Mouse (Mus musculus) heart, adult 18-20 months (tissue): ENCODE results near the gene Flrt1. TPM values are rescaled to one million over a fixed set of nuclear protein-coding genes. Genes with fewer than 3 reads are reported as not detected.
"Not testable (repeated sequence)": the region's sequence is repeated elsewhere in the genome, so short reads cannot be mapped to it uniquely, and the experiment has no call there.

Source experiments
- DNase-seq, 2 experiments: peaks; one replicate each; pipeline ENCODE4 v3.0.0; 2021 to 2022; ENCODE audit warnings: mixed read lengths in 1 of 2
- total RNA-seq, 2 experiments: library from RNA; stranded (reverse); gene quantifications; 2 replicates each; pipeline ENCODE4 v1.2.3; 2021

Gene Flrt1
- total RNA-seq, 2 experiments from 2014 or later: 0.82 to 1.4 TPM

GRCm38 (mm10) chr19:7068661-7069531, 36.6 kb downstream of the Flrt1 start:
- DNase-seq: no peak

DNA sequence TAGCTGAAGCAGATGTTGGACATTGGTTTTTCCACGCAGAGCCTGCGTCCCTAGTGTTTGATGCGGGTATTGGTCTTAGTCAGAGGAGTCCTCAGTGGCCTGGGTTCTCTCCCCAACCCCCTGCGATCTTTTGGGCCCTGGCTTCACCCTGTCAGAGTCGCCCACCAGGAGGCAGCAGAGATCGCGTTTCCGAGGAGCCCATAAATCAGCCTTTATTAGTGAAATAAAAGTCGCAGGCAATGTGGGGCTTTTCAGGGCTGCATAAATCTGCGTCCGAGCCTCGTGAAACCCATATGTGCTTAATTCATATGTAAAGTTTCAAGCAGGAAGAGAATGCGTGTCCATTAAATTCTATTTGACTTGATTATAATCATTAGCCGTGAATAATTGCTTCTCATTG, 37.4 kb downstream of the Flrt1 start:
- DNase-seq: peak; percentile 63 to 91

DNA sequence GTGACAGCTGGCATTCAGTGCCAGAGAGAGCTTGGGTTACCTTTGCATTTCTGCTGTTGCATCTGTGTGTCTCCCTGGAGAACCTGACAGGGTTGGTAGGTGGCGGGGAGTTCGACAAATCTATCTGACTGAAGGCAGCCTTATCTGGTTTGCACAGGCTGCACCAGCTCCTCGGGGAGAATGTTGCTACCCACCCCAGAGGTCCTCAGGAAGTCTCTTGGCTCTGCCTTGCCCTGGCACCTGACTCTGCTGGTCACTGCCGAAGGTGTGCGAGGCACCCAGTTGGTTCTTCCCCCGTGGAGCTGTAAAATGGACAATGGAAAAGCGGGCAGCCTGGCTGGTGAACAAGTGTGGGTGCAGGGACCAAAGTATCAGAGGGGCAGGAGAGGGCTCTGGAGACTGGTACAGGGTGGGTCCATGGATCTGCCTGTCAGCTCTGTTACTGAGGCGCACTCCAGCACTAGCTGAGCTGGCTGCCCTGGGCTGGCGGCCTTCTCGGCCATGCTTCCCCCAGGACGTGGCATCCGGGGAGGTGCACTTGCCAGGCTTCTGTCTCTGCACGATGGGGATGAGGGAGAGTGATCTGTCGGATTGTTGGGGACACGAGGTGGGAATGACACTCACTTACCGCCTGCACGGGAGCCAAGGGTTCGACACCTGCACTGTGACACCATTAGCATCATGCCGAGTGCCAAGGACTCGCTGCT, 38.0 kb downstream of the Flrt1 start:
- DNase-seq: no peak

DNA sequence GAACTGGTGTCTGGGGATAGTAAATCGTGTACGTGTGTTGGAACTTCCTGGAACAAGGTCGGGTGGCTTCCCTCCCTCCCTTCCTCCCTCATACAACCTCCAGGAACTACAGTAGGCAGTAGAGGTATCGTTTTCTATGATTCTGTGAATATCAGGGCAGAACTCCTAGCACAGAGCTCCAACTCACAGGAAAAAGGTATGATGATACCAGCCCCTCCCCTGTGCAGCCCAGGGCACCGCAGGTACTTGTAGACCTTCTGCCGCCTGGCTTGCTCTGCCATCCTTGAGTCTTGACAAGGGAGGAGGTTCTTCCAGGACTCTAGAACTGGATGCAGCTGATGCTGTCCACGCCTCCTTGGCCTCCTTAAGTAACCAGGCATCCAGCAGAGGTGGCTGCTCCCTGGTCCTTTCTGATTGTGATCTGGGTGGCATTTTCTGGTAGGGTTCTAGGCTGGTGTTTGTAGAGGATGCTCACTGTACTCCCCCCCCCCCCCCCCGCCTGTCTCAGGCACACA, 38.6 kb downstream of the Flrt1 start:
- no peak for DNase-seq

- peak; percentile 28 to 42 for DNase-seq
These were observed 39.3 kb downstream of the Flrt1 start for GRCm38 (mm10) chr19:7066034-7066827.

DNA sequence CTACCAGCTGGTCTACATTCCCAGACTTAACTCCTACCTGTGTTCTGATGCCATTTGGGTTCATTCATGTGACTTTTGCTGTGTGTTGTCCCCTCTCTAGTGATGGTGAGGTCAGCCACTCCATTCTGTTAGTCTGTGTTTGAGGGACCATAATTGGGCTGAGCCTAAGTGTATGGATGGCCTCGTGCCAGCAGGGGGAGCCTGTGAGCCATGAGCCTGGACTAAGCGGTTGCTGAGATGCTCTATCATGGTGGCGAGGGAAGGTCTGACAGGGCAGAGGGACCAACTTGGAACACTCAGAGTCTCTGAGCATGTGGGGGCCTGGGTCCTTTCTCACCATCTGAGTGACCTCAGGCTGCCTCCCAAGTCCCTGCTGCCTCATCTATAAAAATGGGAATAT, 41.0 kb downstream of the Flrt1 start:
- peak; percentile 75 to 91 for DNase-seq

- DNase-seq: no peak
These were observed 42.6 kb downstream of the Flrt1 start for GRCm38 (mm10) chr19:7062916-7063315.

DNA sequence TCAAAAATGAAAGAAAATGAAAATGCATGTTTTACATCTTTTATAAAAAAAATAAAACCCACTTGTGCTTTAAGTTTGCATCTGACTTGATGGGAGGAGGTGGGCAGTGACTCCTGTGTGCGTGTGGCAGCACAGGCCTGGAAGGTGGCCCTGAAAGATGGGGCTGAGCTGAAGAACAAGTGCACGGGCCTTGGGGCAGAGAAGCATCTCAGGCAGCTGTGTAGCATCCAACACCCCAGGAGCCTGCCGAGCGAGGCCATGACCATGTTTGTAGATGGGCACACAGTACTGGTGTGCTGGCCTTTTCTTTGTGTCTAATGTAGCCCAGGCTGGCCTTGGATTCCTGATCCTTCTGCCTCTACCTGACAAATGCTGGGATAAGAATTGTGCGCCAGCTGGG, 43.4 kb downstream of the Flrt1 start:
- no peak for DNase-seq

DNA sequence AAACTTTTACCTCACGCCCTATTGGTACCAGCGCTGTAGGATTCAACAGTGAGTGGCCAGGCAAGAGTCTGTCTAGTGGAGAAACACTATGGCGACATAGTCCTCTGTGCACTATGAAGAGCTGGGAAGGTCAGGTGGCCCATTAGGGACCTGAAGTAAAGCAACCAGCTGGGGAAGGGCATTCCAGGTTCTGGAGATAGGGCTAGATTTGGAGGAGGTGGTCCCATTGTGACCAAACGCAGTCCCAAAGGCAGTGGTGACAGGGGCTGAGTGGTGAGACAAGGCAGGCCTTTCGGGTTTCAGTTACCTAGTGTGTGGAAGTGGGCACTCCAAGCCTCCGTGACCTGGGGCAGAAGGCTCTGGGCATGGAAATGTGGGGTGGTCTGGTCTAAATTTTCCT, 47.0 kb downstream of the Flrt1 start:
- no peak for DNase-seq

DNA sequence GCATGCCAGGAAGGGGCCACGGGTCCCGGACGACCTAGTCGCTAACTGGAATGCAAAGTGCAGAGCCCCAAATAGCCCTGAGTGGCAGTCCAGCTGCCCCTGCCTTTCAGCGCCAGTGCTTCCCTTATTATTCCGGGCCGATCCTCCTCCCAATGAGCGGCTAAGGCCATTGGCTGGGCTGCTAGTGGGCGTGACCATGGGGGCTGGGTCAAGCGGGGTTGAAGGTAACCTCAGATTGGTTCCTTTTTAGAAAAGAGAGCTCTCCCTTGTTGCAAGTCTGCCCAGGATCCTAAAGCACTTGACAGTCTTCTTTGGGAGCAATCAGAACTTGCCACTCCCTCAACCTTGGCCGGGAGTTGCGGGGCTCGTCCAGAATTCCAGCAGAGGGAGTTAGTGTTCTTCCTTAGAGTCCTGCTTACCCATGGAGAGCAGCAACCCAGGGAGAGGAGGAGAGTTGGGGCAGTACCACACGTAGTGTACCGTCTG, 47.8 kb downstream of the Flrt1 start:
- peak; percentile 94 for DNase-seq

DNA sequence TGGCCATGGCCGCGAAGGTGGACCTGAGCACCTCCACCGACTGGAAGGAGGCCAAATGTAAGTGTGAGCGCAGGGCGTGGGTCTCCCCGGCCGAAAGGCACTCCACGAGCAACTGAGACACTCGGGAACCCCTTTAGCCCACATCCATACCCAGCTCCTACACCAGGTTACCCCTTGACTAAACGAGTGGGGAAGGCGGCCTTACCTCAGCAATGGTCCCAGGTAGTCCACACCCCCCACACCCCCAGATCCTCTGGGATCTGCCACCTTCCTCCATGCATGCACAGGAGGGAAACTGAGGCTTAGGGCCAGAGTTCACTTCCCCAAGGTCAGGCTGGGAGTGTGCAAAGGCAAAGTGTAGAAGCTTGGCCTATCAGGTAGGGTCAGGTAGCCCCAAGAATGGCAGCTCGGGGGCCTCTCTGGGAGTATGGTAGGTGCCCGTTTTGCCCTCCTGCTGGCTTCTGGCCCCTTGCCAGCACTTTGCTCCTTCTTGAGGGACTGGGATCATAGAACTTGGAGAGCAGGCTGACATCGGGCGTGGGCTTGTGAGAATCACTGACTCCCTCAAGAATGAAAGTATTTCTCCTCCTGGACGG, 48.3 kb downstream of the Flrt1 start:
- no peak for DNase-seq

DNA sequence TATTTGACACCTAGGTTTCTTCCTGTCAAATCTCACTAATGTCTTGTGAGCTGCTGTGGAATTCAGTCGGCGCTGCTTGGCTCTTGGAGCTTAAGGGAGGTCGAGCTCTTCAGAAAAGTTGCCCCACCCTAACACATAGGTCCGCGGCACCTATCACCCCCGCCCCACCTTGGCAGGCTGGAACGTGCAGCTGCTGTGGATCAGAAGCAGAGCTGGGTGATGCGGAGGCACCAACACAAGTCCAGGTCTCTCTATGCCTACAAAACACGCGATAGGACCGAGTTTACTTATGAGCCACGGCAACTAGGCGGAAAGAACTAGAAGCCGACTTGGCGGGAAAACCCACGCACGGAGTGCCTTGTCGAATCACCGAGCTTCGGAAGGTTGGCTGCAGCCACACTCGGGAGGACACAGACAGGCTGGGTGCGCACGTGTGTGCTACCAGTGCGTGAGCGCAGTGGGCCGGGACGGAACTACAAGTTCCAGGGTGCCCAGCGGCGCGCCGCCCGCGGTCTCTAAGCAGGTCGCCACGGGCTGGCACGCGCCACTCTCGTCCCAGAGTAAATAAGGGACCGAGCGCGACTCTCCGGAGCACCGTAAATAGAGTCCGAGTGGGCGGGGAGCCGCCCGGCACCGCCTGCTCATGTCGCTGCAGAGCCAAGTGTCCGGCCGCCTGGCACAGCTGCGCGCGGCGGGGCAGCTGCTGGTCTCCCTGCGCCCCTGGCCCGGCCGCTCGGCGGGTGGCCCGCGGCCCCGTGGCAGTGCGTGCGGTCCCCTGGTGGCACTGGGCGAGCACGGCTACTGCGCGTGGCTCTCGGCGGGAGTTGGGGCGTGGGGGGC, 49.1 kb downstream of the Flrt1 start, which contains the start of gene Macrod1:
Gene Macrod1 (plus strand): TSS at position 563 of the 840 bp plus-strand sequence.
- DNase-seq: peak; percentile 87 to 89

DNA sequence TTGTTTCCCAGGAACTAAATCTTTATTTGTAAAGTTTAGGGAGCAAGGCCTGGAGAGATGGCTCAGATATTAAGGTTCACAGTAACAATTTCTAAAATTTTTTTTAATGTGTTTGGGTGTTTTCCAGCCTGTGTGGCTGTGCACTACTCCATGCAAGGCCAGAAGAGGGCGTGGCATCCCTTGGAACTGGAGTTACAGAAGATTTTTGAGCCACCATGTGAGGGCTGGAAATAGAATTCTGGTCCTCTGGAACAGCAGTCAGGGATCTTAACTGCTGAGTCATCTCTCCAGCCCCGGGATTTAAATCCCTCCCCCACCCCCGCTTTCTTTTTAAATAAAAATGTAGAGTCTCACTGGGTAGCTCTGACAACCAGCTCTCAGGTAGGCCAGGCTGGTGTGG, 50.4 kb downstream of the Flrt1 start:
- DNase-seq: peak; percentile 50 to 57

DNA sequence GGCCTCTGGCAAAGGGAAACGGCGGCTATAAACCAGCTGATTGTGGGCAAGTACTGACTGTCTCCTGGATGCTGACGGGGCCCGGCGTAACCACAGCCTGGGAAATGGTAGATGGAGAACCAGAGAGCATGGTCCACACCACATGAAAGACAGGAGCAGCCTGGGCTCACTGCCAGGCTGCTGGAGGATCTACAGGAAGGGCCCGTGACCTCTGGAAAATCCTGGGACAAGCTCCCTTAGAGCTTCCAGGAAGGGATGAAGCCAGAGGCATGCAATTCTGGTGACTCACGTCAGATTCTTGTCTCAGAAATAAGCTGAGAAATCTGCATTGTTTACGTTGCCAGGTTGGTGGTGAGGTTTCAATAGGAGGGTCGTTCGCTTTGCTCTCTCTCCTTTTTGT, 50.8 kb downstream of the Flrt1 start:
- DNase-seq: peak; percentile 37 to 45

DNA sequence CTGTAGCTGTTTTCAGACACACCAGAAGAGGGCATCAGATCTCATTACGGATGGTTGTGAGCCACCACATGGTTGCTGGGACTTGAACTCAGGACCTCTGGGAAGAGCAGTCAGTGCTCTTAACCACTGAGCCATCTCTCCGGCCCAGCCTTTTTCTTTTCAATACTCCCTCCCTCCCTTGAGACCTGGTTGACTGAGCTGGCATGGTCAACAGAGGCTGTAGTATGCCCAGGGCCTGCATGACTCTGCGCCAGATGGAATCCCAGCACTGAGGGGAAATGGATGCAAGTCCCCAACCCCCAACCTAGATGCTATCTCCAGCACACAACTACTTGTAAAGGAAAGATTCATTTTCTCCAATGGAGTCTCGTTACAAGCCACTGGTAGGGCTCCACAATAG, 52.1 kb downstream of the Flrt1 start:
- not testable (repeated sequence) for DNase-seq

GRCm38 (mm10) chr19:7044706-7045105, 60.8 kb downstream of the Flrt1 start:
- DNase-seq: peak; percentile 44 to 66

- no peak for DNase-seq
These were observed 61.2 kb downstream of the Flrt1 start for GRCm38 (mm10) chr19:7044279-7044678.
